Mouse (Mus musculus) spleen, adult 2 months (tissue): Measurements from ENCODE around the gene Ephb3. TPM values are rescaled to one million over a fixed set of nuclear protein-coding genes. Genes with fewer than 3 reads are reported as not detected.

Experiments
- DNase-seq, 2 experiments: peaks; one replicate each; pipeline versions ENCODE4 v3.0.0 to v3.0.0-alpha.2; 2012 to 2021; ENCODE audit warnings: low spot score in 2 of 2, low read depth in 1 of 2
- H3K27ac ChIP-seq: fragments of 200-500 bp; 2 replicates; pipeline ENCODE4 v1.5.1; 2012; ENCODE audit warnings: low read length, inconsistent platforms; ENCODE audit not compliant: insufficient read depth
- H3K27me3 ChIP-seq: fragments of 200-500 bp; 2 replicates; pipeline ENCODE4 v1.6.1; 2012; ENCODE audit warnings: mild to moderate bottlenecking, moderate library complexity, low read length, inconsistent platforms; ENCODE audit not compliant: control insufficient read depth, insufficient read depth
- H3K36me3 ChIP-seq: fragments of 200-500 bp; 2 replicates; pipeline ENCODE4 v1.6.1; 2012; ENCODE audit warnings: mild to moderate bottlenecking, low read length, inconsistent platforms; ENCODE audit not compliant: control insufficient read depth, insufficient read depth
- H3K4me1 ChIP-seq: fragments of 200-500 bp; 2 replicates; pipeline ENCODE4 v1.6.1; 2011; ENCODE audit warnings: inconsistent platforms; ENCODE audit not compliant: control insufficient read depth, insufficient read depth, insufficient read length
- H3K4me3 ChIP-seq: fragments of 200-500 bp; 2 replicates; pipeline ENCODE4 v1.5.1; 2011; ENCODE audit warnings: mild to moderate bottlenecking, inconsistent platforms; ENCODE audit not compliant: insufficient read depth, insufficient read length; ENCODE audit errors: extremely low read depth
- CTCF ChIP-seq: fragments of 200-500 bp; IDR thresholded peaks from 2 replicates; pipeline ENCODE4 v1.5.1; 2011; ENCODE audit warnings: mild to moderate bottlenecking, inconsistent platforms; ENCODE audit not compliant: insufficient read depth, insufficient read length, insufficient replicate concordance; ENCODE audit errors: extremely low read depth
- POLR2A ChIP-seq: fragments of 200-500 bp; IDR thresholded peaks from 2 replicates; pipeline ENCODE4 v1.6.1; 2011; ENCODE audit warnings: low read depth, low read length, inconsistent platforms
- WGBS: fragments of 180-500 bp; shearing (Covaris S2); methylation state at CpG from one replicate; pipeline ENCODE4 v1.1.7; 2018; 5-methylcytosine and 5-hydroxymethylcytosine counted together
- polyA plus RNA-seq: library from polyadenylated mRNA; depleted of rRNA; stranded (reverse); fragments of >200 nt; gene quantifications from 2 replicates; pipeline ENCODE4 v1.2.3, GENCODE M21; 2012

Gene Ephb3
- polyA plus RNA-seq, 1 experiment: 2.3 TPM

- Histone ChIP-seq H3K36me3 (no peaks in the 10 kb centered on the region), H3K27me3 (peaks cover 3% of the 10 kb centered on the region; the same call in 1 of the 2 replicates), H3K4me1 (no peaks in the 10 kb centered on the region), H3K4me3 (no peak overlapping the region), H3K27ac (no peak overlapping the region)
- TF ChIP-seq CTCF (no peak), POLR2A (no peak)
- WGBS: 92% methylated on average over 7 of the region's 7 CpGs
- no peak for DNase-seq
These were observed 9.4 kb downstream of the Ephb3 start for GRCm38 (mm10) chr16:21213939-21214338.

- 54% methylated on average over 17 of the region's 17 CpGs for WGBS
- Histone ChIP-seq H3K4me1 (no peaks in the 10 kb centered on the region), H3K36me3 (no peaks in the 10 kb centered on the region), H3K27me3 (peaks cover 3% of the 10 kb centered on the region; the same call in 1 of the 2 replicates), H3K27ac (no peak overlapping the region), H3K4me3 (no peak overlapping the region)
- no peak for DNase-seq
- TF ChIP-seq POLR2A (no peak), CTCF (no peak)
These were observed 10.2 kb downstream of the Ephb3 start for GRCm38 (mm10) chr16:21214803-21215202.

GRCm38 (mm10) chr16:21216047-21216446 is 11.5 kb downstream of the Ephb3 start:
- TF ChIP-seq POLR2A (no peak), CTCF (no peak)
- Histone ChIP-seq H3K27me3 (peaks cover under 1% of the 10 kb centered on the region; the same call in 1 of the 2 replicates), H3K4me1 (no peaks in the 10 kb centered on the region), H3K4me3 (no peak overlapping the region), H3K36me3 (no peaks in the 10 kb centered on the region), H3K27ac (no peak overlapping the region)
- 58% methylated on average over 4 of the region's 4 CpGs for WGBS
- DNase-seq: no peak

GRCm38 (mm10) chr16:21217233-21217632 is 12.7 kb downstream of the Ephb3 start:
- no peaks in the 10 kb centered on the region for H3K36me3 ChIP-seq
- H3K27ac ChIP-seq: no peak overlapping the region
- no peak for DNase-seq

DNA sequence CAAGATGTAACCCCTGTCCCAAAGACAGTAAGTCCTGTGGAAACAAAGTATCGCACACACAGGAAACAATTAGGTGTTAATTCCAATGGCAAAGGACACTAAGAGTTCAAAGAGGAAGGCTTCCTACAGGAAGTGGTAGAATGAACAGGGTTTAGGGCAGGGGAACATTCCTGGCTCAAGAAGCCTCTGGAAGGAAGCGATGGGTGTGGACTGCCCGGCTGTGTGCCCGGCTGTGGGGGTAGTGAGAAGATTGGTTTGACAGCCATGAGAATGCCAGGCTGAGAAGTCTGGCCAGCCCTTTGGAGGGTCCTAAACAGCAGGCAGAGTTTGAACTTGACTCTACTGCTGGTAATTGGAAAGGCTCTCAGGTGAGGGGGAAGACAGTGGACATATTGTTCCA is 15.1 kb downstream of the Ephb3 start:
- TF ChIP-seq POLR2A (no peak), CTCF (no peak)
- 81% methylated on average over 4 of the region's 4 CpGs for WGBS
- Histone ChIP-seq H3K4me3 (no peak overlapping the region), H3K27ac (no peak overlapping the region), H3K27me3 (no peaks in the 10 kb centered on the region), H3K36me3 (no peaks in the 10 kb centered on the region), H3K4me1 (no peaks in the 10 kb centered on the region)
- DNase-seq: no peak

More at GRCm38 (mm10) chr16:21217233-21217632, 12.7 kb downstream of the Ephb3 start:
- Histone ChIP-seq H3K4me3 (no peak overlapping the region), H3K4me1 (no peaks in the 10 kb centered on the region), H3K27me3 (no peaks in the 10 kb centered on the region)
- TF ChIP-seq CTCF (no peak), POLR2A (no peak)
- 91% methylated on average over 14 of the region's 14 CpGs for WGBS

GRCm38 (mm10) chr16:21223038-21223437 is 18.5 kb downstream of the Ephb3 start:
- no peak for DNase-seq
- Histone ChIP-seq H3K4me1 (no peaks in the 10 kb centered on the region), H3K27me3 (no peaks in the 10 kb centered on the region), H3K27ac (no peak overlapping the region), H3K36me3 (no peaks in the 10 kb centered on the region), H3K4me3 (no peak overlapping the region)
- WGBS: 74% methylated on average over 3 of the region's 3 CpGs
- no peak for TF ChIP-seq CTCF
- no peak for TF ChIP-seq POLR2A

DNA sequence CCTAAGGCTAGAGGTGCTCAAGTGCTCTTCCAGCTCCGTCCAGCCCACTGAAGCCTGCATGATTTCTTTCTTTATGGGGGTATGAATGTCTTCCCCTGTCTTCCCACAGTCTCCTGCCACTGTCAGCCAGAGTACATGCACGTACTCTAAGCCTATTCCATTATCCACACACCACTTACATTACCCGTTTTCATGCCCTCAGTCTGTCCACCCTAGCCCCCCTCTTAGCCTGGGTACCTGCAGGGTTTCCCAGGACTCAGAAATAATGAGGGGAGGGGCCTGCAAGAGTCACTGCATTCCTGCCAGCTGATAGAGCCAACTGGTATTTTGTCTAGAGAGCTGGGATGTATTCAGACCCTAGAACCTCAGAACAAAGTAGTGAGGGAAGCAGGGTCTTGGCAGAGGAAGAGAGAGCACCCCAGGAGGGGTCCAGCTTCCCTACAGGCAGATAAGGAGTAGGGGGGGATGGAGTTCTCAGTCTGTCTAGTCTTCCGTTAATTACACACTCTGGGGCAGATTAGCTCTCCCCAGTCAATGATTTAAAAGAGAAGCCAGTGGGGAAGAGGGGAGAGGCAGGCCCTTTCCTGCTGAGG is 20.2 kb downstream of the Ephb3 start:
- 78% methylated on average over 4 of the region's 4 CpGs for WGBS
- no peak for DNase-seq
- H3K4me3 ChIP-seq: no peak overlapping the region
- no peaks in the 10 kb centered on the region for H3K4me1 ChIP-seq
- TF ChIP-seq POLR2A: no peak
- TF ChIP-seq CTCF: no peak
- H3K27me3 ChIP-seq: no peaks in the 10 kb centered on the region
- no peaks in the 10 kb centered on the region for H3K36me3 ChIP-seq
- H3K27ac ChIP-seq: no peak overlapping the region
